Mouse (Mus musculus): ENCODE data around the gene Scamp1.

The Scamp1 gene

DNA sequence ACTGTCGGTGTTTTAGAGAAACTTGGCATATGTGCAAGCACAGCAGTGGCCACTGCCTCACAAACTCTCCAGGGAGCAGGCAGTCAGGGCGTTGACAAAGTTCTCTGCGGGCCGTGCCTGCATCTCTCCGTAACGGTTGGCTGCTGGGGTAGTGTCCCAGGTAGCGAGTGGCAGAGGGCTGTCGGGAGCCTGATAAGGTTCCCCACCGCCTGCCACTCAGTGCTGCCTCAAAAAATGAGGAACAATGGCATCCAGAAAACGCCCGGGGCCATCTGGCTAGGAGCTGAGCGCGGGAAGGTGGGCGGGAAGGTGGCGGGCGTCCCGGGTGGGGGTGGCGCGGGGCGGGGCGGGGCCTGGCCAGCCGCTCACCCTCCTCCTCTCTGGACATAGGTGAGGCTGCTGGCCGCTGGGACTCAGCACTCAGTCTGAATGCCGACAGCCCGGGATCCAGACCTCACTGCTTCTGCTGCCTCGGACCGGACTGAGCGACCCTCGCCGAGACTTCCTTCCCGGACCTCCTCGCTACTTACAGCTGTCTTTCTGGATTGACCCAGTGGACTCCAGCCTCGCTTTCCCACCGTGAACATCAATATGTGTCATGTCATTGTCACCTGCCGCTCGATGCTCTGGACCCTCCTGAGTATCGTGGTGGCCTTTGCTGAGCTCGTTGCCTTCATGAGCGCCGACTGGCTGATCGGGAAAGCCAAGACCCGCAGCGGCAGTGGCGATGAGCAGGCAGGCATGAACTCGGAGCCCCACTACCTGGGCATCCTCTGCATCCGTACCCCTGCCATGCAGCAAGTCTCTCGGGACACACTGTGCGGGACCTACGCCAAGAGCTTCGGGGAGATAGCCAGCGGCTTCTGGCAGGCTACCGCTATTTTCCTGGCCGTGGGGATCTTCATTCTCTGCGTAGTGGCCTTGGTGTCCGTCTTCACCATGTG lies 111.8 kb downstream of the Scamp1 start:
- peak; percentile 62 for DNase-seq

DNA sequence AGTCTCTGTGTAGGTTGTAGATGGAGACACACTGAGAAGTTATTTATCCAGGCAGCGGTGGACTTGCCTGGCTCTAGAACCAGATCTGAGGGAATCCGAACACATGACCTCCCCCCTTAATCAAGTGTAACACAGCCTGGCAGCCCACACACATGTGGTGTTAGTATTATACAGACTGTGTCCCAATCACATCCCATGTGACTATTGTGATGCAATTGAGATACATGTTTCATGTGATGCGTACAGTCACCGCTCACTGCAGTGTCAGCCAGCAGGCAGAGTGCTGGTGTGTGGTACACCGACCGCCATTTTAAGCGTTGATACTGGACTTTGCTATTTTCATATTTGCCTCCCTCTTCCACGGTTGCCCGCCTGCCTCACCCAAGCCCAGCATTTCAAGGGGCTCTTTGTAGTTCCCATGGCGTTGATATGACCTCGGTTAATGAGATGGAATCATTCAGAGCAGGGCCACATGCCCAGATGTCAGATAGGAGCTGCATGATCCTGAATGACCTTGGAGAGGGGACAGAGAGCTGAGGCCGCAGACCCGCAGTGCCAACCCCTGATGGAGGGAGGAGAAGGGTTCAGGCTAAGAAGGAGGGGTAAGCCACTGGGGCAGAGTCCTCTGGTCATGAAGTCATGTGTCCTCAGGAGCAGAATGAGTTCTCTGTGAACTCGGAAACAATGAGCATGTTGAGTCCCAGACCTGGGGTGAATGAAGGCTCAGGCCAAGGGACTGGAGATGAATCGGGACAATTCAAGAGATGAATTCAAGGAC lies 112.9 kb downstream of the Scamp1 start:
- peak; percentile 27 for DNase-seq

- no peak for DNase-seq
These were observed 114.0 kb downstream of the Scamp1 start for GRCm38 (mm10) chr13:94171612-94172011.

- no peak for DNase-seq
These were observed 116.2 kb downstream of the Scamp1 start for GRCm38 (mm10) chr13:94169325-94169916.

- no peak for DNase-seq
These were observed 117.3 kb downstream of the Scamp1 start for GRCm38 (mm10) chr13:94168319-94168718.

GRCm38 (mm10) chr13:94164501-94164900 lies 121.2 kb downstream of the Scamp1 start:
- no peak for DNase-seq

GRCm38 (mm10) chr13:94159478-94160220 lies 126.0 kb downstream of the Scamp1 start:
- peak; percentile 59 for DNase-seq

DNA sequence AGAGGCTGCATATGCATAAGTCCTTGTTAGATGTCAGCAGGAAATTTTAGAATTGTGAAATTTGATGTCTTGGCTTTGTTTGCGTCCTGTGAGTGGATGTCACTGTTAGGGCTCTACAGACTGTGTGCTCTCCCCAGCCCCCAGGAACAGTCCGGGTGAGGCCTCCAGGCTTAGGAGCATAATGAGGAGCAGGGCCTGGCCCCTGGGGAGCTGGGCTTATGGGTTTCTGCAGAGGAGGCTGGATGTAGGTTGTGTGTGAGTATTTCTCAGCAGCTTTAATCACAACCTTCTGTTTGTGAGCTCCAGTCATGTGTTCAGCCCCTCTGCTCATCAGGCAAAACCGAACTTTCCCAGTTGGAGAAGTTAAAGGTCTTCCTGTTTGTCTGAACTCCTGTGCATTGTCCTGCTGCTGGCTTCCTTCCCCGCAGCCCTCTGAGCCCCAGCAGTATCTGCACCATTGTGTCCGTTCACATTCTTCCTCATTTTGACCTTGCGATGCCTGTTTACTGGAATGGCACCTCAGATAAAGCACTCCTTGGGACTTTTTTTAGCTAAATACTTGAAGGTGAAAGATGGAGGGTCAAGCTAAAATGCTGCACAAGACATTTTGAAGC lies 126.7 kb downstream of the Scamp1 start:
- DNase-seq, result no peak

DNA sequence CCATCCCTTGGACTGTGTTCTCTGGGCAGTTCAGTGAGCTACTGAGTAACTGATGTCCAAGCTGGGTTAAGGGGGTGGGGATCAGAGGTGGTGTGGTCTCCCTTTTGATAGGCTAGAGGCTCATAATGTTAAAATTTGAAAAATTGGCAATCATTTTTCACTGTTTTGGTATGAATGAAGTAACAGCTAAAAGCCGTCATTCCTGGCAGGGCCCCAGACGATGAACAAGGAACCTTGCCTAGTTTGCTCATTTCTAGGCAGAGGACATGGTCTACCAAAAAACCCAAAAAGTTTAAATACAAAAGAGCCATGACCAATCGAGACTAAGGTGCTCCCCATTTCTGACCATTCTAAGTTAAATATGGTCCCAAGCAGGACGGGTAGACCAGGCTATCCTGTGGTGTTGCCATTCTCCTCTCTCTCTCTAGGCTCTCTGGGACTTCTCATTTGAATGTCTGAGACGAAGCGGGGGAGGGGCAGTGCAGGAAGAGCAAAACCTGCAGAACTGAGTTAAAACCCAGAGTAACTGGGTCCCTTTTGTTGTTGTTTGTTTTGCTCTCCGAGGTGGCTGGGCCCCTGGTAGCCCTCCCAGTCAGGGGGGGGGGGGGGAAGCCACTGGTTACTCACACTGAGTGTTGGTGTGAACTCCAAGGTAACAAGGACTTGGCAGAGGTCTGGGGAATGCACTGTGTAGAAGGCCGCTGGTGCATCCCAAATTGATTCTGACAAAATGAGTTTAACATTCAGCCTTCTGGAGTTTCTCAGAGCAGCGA lies 129.8 kb downstream of the Scamp1 start:
- no peak for DNase-seq

- no peak for DNase-seq
These were observed 131.0 kb downstream of the Scamp1 start for GRCm38 (mm10) chr13:94154512-94155296.

GRCm38 (mm10) chr13:94153658-94154057 lies 132.0 kb downstream of the Scamp1 start:
- no peak for DNase-seq

DNA sequence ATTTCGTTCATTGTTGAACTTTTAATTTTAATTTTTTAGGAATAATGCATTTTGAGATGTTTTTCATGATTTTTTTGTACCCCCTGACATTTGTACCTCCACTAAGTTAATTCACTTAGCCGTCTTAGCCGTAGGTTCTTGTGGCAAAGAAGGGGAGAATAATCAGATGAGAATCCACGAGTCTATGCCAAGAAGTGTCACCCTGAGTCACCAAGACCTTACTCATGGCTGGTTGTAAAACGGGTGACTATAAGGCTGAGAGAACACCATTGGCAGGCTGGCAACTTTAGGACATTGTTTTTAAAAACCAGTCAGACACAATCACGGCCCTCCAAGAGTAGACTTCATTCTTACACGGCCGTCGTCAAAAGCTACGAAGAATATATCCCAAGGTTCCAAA lies 132.8 kb downstream of the Scamp1 start:
- DNase-seq, result no peak

Data from kidney, postnatal 14 days (tissue).